Mouse (Mus musculus): Measurements from ENCODE around the gene Tec. TPM values are rescaled to one million over a fixed set of nuclear protein-coding genes. Genes with fewer than 3 reads are reported as not detected.

Tec gene
- polyA plus RNA-seq, 1 experiment from 2014 or later = 9.5 TPM

- 57% methylated on average over 10 of the region's 10 CpGs for WGBS
- DNase-seq (ENCODE audit: low spot score) (no peak), ATAC-seq (ENCODE audit: low FRiP score, low TSS enrichment) (no peak)
- Histone ChIP-seq H3K4me3 (ENCODE audit: low read depth, low read length) (no peak overlapping the region), H3K4me1 (replicated peaks; ENCODE audit: control insufficient read depth, insufficient read depth) (no peaks in the 10 kb centered on the region), H3K9ac (ENCODE audit: low read length) (no peak overlapping the region), H3K9me3 (ENCODE audit: control insufficient read depth, low read length) (no peaks in the 10 kb centered on the region; the same call in 1 of the 2 replicates), H3K27me3 (ENCODE audit: control insufficient read depth, insufficient read depth, low read length) (no peaks in the 10 kb centered on the region), H3K36me3 (ENCODE audit: control insufficient read depth, insufficient read depth, low read length) (no peaks in the 10 kb centered on the region), H3K27ac (replicated peaks) (no peak overlapping the region), H3K4me2 (replicated peaks; ENCODE audit: low read depth) (no peak overlapping the region)
- TF ChIP-seq EP300 (optimal IDR thresholded peaks at IDR 0.05) (no peak), CTCF (IDR thresholded peaks at IDR 0.05; ENCODE audit: low read depth) (no peak)
Observed at GRCm38 (mm10) chr5:72706095-72706494, 162.2 kb downstream of the Tec start.

Other genes starting within 250 kb of the Tec start
- 0.06 TPM in 1 of 2 replicates, not detected in the other for gene Cnga1, start 224.2 kb downstream of the Tec start, polyA plus RNA-seq (2015; fragmentation: Nextera tagmentation; extraction: Ambion mirVana)
- 64.5 and 64.7 TPM in 2 replicates for gene Nipal1, start 220.7 kb downstream of the Tec start, polyA plus RNA-seq (2015; fragmentation: Nextera tagmentation; extraction: Ambion mirVana)
- gene Txk, start 115.7 kb downstream of the Tec start, polyA plus RNA-seq (2015; fragmentation: Nextera tagmentation; extraction: Ambion mirVana) = 0.16 and 0.21 TPM in 2 replicates
- gene Slain2, start 45.8 kb upstream of the Tec start, polyA plus RNA-seq (2015; fragmentation: Nextera tagmentation; extraction: Ambion mirVana) = 10.0 and 11.5 TPM in 2 replicates
- not detected in 2 replicates for gene Gm10135, start 106.2 kb upstream of the Tec start, polyA plus RNA-seq (2015; fragmentation: Nextera tagmentation; extraction: Ambion mirVana)
- gene Slc10a4, start 138.4 kb upstream of the Tec start, polyA plus RNA-seq (2015; fragmentation: Nextera tagmentation; extraction: Ambion mirVana) = 3.9 and 4.1 TPM in 2 replicates

Measured in stomach, postnatal 0 days (tissue).